Mouse (Mus musculus): ENCODE results near the gene Prol1. TPM values are rescaled to one million over a fixed set of nuclear protein-coding genes. Genes with fewer than 3 reads are reported as not detected.
"Not testable (repeated sequence)": the region's sequence is repeated elsewhere in the genome, so short reads cannot be mapped to it uniquely, and the experiment has no call there.

Gene Prol1
- not detected in 2 replicates for polyA plus RNA-seq (2016; fragmentation: Nextera tagmentation; extraction: Ambion mirVana)

GRCm38 (mm10) chr5:88317012-88317411, at the start of gene Prol1:
TSS of gene Prol1 (plus strand) at chr5:88317312.
- no peak within 1 kb of the TSS for H3K4me2 ChIP-seq
- WGBS: 92% methylated on average over 1 of the region's 1 CpGs
- H3K27ac ChIP-seq (ENCODE audit: poor library complexity, severe bottlenecking): no peak within 1 kb of the TSS
- no peaks in the 10 kb centered on the region for H3K4me1 ChIP-seq (replicated peaks)
- no peaks in the 10 kb centered on the region for H3K9me3 ChIP-seq (replicated peaks)
- no peak within 1 kb of the TSS for H3K4me3 ChIP-seq
- H3K36me3 ChIP-seq: no peaks in the 10 kb centered on the region
- ATAC-seq (ENCODE audit: insufficient number of reproducible peaks, low FRiP score): no peak
- no peaks in the 10 kb centered on the region for H3K27me3 ChIP-seq (replicated peaks)
- no peak within 1 kb of the TSS for H3K9ac ChIP-seq

- ATAC-seq (ENCODE audit: insufficient number of reproducible peaks, low FRiP score): no peak
- 69% methylated on average over 1 of the region's 1 CpGs for WGBS
Observed at GRCm38 (mm10) chr5:88268619-88269018, 48.5 kb upstream of the Prol1 start, which contains the start of gene Gm7714. TSS of gene Gm7714 (plus strand) at chr5:88268919.

GRCm38 (mm10) chr5:88311307-88311706, 5.8 kb upstream of the Prol1 start:
- not testable (repeated sequence) for H3K4me2 ChIP-seq; H3K27me3 ChIP-seq (replicated peaks); H3K9me3 ChIP-seq (replicated peaks); H3K4me3 ChIP-seq; H3K9ac ChIP-seq; H3K27ac ChIP-seq (ENCODE audit: poor library complexity, severe bottlenecking); H3K36me3 ChIP-seq; ATAC-seq (ENCODE audit: insufficient number of reproducible peaks, low FRiP score); H3K4me1 ChIP-seq (replicated peaks)
- WGBS: 67% methylated on average over 3 of the region's 3 CpGs

More at GRCm38 (mm10) chr5:88268619-88269018, 48.5 kb upstream of the Prol1 start, which contains the start of gene Gm7714:
- H3K4me2 ChIP-seq: no peak within 1 kb of the TSS
- H3K27me3 ChIP-seq (replicated peaks): no peaks in the 10 kb centered on the region
- no peak within 1 kb of the TSS for H3K4me3 ChIP-seq
- H3K9me3 ChIP-seq (replicated peaks): peaks cover 10% of the 10 kb centered on the region; the same call in 1 of the 2 replicates
- H3K4me1 ChIP-seq (replicated peaks): no peaks in the 10 kb centered on the region
- no peak within 1 kb of the TSS for H3K9ac ChIP-seq
- H3K27ac ChIP-seq (ENCODE audit: poor library complexity, severe bottlenecking): no peak within 1 kb of the TSS
- no peaks in the 10 kb centered on the region for H3K36me3 ChIP-seq

- H3K27ac ChIP-seq (ENCODE audit: poor library complexity, severe bottlenecking); H3K4me2 ChIP-seq; H3K36me3 ChIP-seq; ATAC-seq (ENCODE audit: insufficient number of reproducible peaks, low FRiP score); H3K9ac ChIP-seq; H3K4me1 ChIP-seq (replicated peaks); H3K9me3 ChIP-seq (replicated peaks); H3K27me3 ChIP-seq (replicated peaks); H3K4me3 ChIP-seq: not testable (repeated sequence)
- 59% methylated on average over 2 of the region's 2 CpGs for WGBS
Observed at GRCm38 (mm10) chr5:88348533-88348932, 31.4 kb downstream of the Prol1 start.

- no peak overlapping the region for H3K4me3 ChIP-seq
- no peaks in the 10 kb centered on the region for H3K27me3 ChIP-seq (replicated peaks)
- H3K4me2 ChIP-seq: no peak overlapping the region
- H3K36me3 ChIP-seq: no peaks in the 10 kb centered on the region
- no peaks in the 10 kb centered on the region for H3K9me3 ChIP-seq (replicated peaks)
- WGBS: 5% methylated on average over 5 of the region's 5 CpGs
- H3K27ac ChIP-seq (ENCODE audit: poor library complexity, severe bottlenecking): no peak overlapping the region
- H3K4me1 ChIP-seq (replicated peaks): no peaks in the 10 kb centered on the region
- ATAC-seq (ENCODE audit: insufficient number of reproducible peaks, low FRiP score): no peak
- H3K9ac ChIP-seq: no peak overlapping the region
Observed at GRCm38 (mm10) chr5:88364768-88365167, 47.7 kb downstream of the Prol1 start.

- Histone ChIP-seq H3K9me3 (replicated peaks) (no peaks in the 10 kb centered on the region), H3K27me3 (replicated peaks) (no peaks in the 10 kb centered on the region), H3K36me3 (no peaks in the 10 kb centered on the region), H3K9ac (no peak overlapping the region), H3K4me1 (replicated peaks) (no peaks in the 10 kb centered on the region), H3K4me2 (no peak overlapping the region), H3K27ac (ENCODE audit: poor library complexity, severe bottlenecking) (no peak overlapping the region), H3K4me3 (no peak overlapping the region)
- ATAC-seq (ENCODE audit: insufficient number of reproducible peaks, low FRiP score): no peak
- whole genome bisulfite sequencing: 62% methylated on average over 1 of the region's 1 CpGs
Observed at GRCm38 (mm10) chr5:88366886-88367285, 49.8 kb downstream of the Prol1 start.

GRCm38 (mm10) chr5:88370578-88371232, 53.6 kb downstream of the Prol1 start:
- no peaks in the 10 kb centered on the region for H3K9me3 ChIP-seq (replicated peaks)
- no peak overlapping the region for H3K4me3 ChIP-seq
- WGBS: 57% methylated on average over 6 of the region's 6 CpGs
- no peak overlapping the region for H3K4me2 ChIP-seq
- H3K27ac ChIP-seq (ENCODE audit: poor library complexity, severe bottlenecking): no peak overlapping the region
- no peaks in the 10 kb centered on the region for H3K36me3 ChIP-seq
- ATAC-seq (ENCODE audit: insufficient number of reproducible peaks, low FRiP score): no peak
- H3K9ac ChIP-seq: no peak overlapping the region
- no peaks in the 10 kb centered on the region for H3K4me1 ChIP-seq (replicated peaks)
- H3K27me3 ChIP-seq (replicated peaks): no peaks in the 10 kb centered on the region

GRCm38 (mm10) chr5:88372563-88372962, 55.5 kb downstream of the Prol1 start:
- H3K27me3 ChIP-seq (replicated peaks): no peaks in the 10 kb centered on the region
- no peak overlapping the region for H3K4me3 ChIP-seq
- H3K9ac ChIP-seq: no peak overlapping the region
- 74% methylated on average over 6 of the region's 6 CpGs for whole genome bisulfite sequencing
- no peaks in the 10 kb centered on the region for H3K4me1 ChIP-seq (replicated peaks)
- H3K9me3 ChIP-seq (replicated peaks): no peaks in the 10 kb centered on the region
- no peak for ATAC-seq (ENCODE audit: insufficient number of reproducible peaks, low FRiP score)
- H3K27ac ChIP-seq (ENCODE audit: poor library complexity, severe bottlenecking): no peak overlapping the region
- no peaks in the 10 kb centered on the region for H3K36me3 ChIP-seq
- H3K4me2 ChIP-seq: no peak overlapping the region

GRCm38 (mm10) chr5:88375808-88376207, 58.7 kb downstream of the Prol1 start, which contains the start of gene Amtn:
TSS of gene Amtn (plus strand) at chr5:88376108.
- WGBS: 68% methylated on average over 4 of the region's 4 CpGs
- no peak for ATAC-seq (ENCODE audit: insufficient number of reproducible peaks, low FRiP score)

More at GRCm38 (mm10) chr5:88375808-88376207, 58.7 kb downstream of the Prol1 start, which contains the start of gene Amtn:
- Histone ChIP-seq H3K27me3 (replicated peaks) (no peaks in the 10 kb centered on the region), H3K9me3 (replicated peaks) (no peaks in the 10 kb centered on the region), H3K4me2 (no peak within 1 kb of the TSS), H3K4me3 (no peak within 1 kb of the TSS), H3K4me1 (replicated peaks) (no peaks in the 10 kb centered on the region), H3K9ac (no peak within 1 kb of the TSS), H3K36me3 (no peaks in the 10 kb centered on the region), H3K27ac (ENCODE audit: poor library complexity, severe bottlenecking) (no peak within 1 kb of the TSS)

Other genes starting within 250 kb of the Prol1 start
- not detected in 2 replicates for gene Smr2, start 230.8 kb upstream of the Prol1 start, polyA plus RNA-seq (2016; fragmentation: Nextera tagmentation; extraction: Ambion mirVana)
- not detected in 2 replicates for gene Gm11116, start 205.8 kb upstream of the Prol1 start, polyA plus RNA-seq (2016; fragmentation: Nextera tagmentation; extraction: Ambion mirVana)
- not detected in 2 replicates for gene Gm11115, start 163.2 kb upstream of the Prol1 start, polyA plus RNA-seq (2016; fragmentation: Nextera tagmentation; extraction: Ambion mirVana)
- not detected in 2 replicates for gene Gm7714, start 48.4 kb upstream of the Prol1 start, polyA plus RNA-seq (2016; fragmentation: Nextera tagmentation; extraction: Ambion mirVana)
- not detected in 2 replicates for gene Amtn, start 58.8 kb downstream of the Prol1 start, polyA plus RNA-seq (2016; fragmentation: Nextera tagmentation; extraction: Ambion mirVana)
- not detected in 2 replicates for gene Ambn, start 138.7 kb downstream of the Prol1 start, polyA plus RNA-seq (2016; fragmentation: Nextera tagmentation; extraction: Ambion mirVana)
- not detected in 2 replicates for gene Enam, start 170.7 kb downstream of the Prol1 start, polyA plus RNA-seq (2016; fragmentation: Nextera tagmentation; extraction: Ambion mirVana)
- gene Jchain, start 210.6 kb downstream of the Prol1 start, polyA plus RNA-seq (2016; fragmentation: Nextera tagmentation; extraction: Ambion mirVana): 0.24 TPM in 1 of 2 replicates, not detected in the other
- 47.4 and 49.1 TPM in 2 replicates for gene Utp3, start 237.2 kb downstream of the Prol1 start, polyA plus RNA-seq (2016; fragmentation: Nextera tagmentation; extraction: Ambion mirVana)
- gene Rufy3, start 247.7 kb downstream of the Prol1 start, polyA plus RNA-seq (2016; fragmentation: Nextera tagmentation; extraction: Ambion mirVana): 15.2 and 15.9 TPM in 2 replicates

All from heart, embryonic 12.5 days (tissue).